Mouse (Mus musculus) c-Kit-positive CD71-positive TER-119-negative erythroid progenitor cells, embryonic 14.5 days (primary cell): ENCODE results near the gene Hoxc13.
A peak's percentile ranks its signal among the peaks of the same experiment; 100 is the strongest.

Source experiments
- DNase-seq: peaks from one replicate; pipeline ENCODE4 v3.0.0-alpha.2; 2013; ENCODE audit warnings: low read depth

The Hoxc13 gene

DNA sequence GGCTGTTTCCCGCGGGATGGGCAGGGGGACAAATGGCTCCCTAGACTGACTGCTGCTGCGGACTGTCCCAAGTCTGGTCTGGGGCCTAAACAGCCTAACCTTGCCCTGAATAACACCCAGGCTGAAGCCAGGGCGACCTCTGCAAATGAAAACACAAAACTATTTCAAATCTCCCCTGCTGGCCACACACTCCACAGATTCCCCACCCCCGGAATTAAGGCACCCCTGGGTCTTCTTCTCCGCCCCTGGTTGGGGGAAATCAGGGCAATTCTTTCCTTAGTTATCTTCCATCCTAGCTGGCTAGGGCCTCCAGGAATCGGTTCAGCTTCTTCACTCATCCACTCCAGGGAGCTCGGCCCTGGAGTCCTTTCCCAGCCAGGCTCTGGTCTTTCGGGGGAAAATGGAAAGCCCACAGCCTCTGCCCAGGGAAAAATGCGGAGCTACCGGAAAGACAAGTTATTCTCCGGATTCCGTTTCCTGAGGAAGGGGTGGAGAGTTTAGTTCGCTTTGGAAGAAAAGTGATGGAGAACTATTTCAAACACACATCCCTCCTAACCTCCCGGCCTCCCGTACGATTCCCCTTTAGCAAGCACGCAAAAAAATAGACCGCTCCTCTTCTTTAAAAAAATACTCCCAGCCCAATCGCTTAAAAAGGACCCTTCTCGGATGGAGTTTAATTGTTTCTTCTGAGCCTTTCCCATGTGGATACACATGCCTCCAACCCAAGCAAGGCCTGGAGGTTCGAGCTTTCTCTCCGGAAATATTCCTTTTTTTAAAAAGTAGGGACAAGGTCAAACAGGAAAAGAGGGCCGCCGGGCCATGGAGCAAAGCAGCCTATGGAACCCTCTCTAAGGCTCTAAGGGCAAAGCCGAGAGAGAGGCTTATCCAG is 44.3 kb downstream of the Hoxc13 start:
- DNase-seq, result no peak

DNA sequence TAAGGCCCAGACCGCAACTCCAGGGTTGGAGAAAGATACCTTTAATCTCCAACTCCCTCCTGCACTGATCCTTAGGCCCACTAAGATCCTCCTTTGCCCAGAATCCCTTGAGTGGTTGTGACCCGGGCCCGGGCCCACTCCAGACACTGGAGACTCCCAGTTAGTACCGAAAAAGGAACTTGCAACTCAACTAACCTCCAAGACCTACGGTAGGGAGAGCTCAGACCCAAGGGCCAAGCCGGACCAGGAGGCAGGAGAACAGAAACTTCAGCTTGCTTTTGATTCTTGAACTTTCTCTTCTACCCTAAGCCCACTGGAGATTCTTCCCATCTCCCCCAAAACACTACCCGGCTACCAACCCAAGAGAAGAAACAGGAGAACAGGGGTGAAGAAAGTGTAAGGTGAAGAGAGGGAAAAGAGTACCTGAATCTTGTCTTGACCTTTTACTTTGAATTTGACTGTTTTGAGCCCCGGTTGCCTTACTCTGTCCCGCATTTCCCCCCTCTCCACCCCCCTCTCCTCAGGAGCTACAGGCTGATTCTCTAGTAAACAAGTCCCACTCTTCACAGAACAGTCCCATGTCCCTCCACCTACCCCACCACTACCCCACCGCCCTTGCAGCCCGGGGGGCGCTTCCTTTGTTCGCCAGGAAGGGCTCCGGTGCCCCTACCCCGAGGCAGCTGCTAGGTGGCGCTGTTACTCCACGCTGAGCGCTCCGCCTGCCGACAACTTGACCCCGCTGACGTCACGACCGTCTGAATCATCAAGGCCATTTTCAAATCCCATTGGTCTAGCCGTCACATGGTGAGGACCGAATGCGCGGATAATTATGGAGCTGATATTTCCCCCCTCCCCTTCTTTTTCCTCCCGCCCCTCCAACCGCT is 45.2 kb downstream of the Hoxc13 start:
- DNase-seq, result peak; percentile 50

DNA sequence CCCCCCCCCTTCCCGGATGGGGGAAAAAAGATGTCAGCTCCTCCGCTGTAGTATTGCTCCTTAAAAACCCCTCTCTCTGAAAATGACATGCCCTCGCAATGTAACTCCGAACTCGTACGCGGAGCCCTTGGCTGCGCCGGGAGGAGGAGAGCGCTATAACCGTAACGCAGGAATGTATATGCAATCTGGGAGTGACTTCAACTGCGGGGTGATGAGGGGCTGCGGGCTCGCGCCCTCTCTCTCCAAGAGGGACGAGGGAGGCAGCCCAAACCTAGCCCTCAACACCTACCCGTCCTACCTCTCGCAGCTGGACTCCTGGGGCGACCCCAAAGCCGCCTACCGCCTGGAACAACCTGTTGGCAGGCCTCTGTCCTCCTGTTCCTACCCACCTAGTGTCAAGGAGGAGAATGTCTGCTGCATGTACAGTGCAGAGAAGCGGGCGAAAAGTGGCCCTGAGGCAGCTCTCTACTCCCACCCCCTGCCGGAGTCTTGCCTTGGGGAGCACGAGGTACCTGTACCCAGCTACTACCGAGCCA is 45.9 kb downstream of the Hoxc13 start, which contains the start of gene Hoxc10:
Hoxc10 (plus strand) TSS at position 21 of the 536 bp plus-strand sequence.
- no peak for DNase-seq

DNA sequence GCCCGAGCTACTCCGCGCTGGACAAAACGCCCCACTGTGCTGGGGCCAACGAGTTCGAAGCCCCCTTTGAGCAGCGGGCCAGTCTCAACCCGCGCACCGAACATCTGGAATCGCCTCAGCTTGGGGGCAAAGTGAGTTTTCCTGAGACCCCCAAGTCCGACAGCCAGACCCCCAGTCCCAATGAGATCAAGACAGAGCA is 46.3 kb downstream of the Hoxc13 start, which contains the start of gene Hoxc5:
Hoxc5 (plus strand) TSS at position 132 of the 199 bp plus-strand sequence.
- no peak for DNase-seq

DNA sequence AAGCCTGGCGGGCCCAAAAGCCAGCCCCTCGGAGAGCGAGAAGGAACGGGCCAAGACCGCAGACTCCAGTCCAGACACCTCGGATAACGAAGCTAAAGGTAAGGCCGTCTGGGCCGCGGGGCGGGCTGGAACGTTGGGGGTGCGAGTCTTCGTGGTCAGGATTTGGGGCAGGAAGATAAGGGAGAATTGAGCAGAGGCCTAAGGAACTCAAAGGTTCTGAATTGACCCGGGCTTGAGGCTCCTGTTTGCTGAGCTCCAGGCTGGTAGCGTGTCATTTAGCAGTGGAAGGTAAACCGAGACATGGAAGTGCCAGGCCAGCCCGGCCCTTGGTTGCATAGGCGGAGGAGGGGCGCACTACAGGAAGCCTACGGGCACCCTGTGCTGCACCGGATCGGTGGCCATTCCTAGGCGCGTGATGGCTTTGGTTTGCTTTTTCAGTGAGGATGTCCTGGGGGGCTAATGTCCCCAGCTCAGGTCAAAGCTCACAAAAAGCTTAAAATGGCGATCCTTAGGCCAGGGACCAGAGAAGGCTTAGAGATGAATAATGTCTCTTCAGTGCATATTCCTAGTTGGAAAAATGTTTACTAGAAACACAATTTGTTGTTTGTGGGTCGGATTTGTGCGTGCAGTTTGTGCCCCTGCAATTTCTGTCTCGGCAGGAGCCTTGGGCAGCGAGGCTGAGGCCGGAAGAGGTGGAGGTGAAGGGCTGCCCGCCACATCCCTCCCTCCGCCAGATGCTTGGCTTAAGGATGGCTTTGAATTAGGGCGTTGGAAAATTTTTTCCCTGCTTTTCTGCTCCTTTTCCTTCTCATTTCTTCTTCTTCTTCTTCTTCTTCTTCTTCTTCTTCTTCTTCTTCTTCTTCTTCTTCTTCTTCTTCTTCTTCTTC is 46.9 kb downstream of the Hoxc13 start:
- no peak for DNase-seq

DNA sequence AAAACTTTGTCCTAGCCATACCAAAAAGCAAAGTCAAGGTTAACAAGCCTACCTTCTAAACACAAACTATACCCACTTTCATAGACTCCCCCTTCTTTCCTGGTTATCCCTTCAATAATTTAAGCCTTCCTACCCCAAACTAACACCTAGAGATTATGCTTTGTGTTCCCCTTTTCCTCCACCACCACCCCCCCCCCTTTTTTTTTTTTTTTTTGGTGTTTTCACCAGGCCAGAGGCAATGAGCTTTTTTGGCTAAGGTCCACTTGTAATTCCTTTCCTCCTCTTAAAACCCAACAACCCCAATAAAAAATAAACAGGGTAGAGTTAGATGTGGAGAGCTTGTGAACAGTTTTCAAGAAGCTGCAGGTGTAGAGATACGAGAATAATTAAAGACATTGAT is 48.4 kb downstream of the Hoxc13 start:
- DNase-seq, result no peak

DNA sequence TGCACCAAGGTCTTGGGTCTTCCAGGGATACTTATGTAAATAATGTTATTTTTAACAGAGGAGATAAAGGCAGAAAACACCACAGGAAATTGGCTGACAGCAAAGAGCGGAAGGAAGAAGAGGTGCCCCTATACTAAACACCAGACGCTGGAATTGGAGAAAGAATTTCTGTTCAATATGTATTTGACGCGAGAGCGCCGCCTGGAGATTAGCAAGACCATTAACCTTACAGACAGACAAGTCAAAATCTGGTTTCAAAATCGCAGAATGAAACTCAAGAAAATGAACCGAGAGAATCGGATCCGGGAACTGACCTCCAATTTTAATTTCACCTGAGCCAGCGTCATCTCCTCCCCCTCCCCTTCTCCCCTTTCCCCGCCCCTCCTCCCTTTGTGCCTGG is 49.8 kb downstream of the Hoxc13 start:
- no peak for DNase-seq

DNA sequence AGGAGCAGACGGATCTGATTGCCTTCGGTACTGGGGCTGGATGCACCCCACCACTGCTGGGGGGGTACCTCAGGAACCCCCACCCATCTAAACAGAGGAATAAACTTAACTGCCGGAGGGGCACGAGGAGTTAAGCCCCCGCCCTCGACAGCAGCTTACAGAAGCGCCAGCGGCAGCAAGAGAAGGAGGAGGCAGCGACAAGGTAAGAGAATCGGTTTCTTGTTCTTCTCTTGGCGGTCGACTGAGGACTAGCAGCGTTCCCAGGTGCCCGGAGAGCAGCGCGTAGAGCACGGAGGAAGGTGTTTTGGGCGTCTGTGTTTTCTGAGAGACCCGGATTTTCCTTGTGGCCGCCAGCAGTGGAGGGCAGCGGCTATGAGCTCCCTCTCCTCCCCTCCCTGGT is 51.4 kb downstream of the Hoxc13 start:
- DNase-seq, result no peak

DNA sequence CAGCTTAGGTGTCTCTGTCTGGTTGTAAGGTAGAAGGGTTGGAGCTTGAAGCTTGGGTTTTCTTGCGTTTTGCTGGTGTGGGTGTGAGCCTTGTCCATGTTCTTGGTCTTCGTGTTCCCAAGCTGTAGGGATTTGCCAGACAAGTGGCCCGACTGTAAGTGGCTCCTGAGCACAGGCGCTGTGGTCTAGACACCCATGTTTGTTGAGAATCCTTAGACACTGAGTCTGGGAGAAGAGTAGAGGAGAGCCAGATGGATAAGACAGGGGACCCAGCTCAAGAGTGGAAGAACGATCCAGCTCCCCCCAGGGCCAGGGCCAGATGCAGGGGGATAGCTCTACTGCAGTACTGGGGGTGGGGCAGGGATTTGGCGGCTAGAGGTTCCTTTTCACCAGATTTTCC is 51.9 kb downstream of the Hoxc13 start:
- DNase-seq, result no peak

DNA sequence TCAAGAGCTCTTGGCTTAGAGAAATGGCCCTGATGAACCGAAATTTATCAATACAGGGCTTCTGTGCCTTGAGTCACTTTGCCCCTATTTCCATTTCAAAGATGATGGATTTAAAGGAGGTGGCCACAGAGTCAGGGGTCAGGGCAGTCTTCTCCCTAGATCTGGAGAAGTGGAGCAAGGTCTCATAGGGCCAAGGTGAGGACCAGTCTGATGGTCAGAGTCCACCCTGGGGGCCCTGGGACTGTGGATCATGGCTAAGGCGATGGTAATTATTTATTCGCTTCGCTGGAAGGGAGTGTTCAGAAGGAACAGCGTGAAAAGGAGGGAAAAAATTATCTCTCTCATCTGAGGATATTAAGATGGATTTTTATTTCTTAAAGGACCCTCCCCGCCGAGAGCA is 54.1 kb downstream of the Hoxc13 start:
- DNase-seq, result no peak

DNA sequence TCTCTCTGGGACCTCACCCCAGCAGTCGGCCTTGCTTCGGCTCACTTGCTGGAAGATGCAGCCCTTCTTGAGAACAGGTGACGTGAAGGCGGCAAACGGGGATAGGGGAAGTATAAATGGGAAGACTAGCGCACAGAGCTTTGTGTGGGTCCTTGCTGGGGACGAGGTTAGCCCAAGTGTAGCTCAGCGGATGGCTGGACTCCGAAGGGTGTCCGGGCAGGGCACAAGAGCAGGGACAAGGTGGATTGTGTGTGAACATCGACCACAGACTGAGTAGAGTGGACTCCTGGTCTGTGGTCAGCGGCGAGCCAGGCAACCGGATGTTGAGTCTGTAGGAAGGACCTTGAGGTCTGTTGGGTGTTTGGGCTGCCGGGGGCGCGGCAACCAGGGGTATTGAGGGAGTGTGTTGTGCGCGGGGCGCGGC is 54.8 kb downstream of the Hoxc13 start:
- no peak for DNase-seq

DNA sequence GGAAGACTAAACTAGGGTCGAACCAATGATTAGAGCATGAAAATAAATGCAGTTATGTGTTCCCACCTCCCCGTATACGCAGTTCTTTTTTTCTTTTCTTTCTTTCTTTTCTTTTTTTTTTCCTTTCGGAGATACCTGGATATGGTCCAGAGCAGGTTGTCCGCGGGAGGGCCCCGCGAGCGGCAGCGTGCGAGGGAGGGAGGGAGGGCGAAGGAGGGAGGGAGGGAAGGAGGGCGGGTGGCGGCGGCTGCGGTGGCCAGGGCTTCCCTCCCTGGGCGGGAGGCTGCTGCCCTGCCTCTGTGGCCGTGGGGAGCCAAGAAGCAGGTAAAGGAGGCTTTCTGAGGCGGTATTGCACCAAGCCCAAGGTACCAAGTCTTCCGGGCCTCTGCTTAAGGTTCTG is 55.3 kb downstream of the Hoxc13 start, which contains the start of gene Hoxc9:
Hoxc9 (plus strand) TSS at position 269 of the 400 bp plus-strand sequence.
- no peak for DNase-seq

DNA sequence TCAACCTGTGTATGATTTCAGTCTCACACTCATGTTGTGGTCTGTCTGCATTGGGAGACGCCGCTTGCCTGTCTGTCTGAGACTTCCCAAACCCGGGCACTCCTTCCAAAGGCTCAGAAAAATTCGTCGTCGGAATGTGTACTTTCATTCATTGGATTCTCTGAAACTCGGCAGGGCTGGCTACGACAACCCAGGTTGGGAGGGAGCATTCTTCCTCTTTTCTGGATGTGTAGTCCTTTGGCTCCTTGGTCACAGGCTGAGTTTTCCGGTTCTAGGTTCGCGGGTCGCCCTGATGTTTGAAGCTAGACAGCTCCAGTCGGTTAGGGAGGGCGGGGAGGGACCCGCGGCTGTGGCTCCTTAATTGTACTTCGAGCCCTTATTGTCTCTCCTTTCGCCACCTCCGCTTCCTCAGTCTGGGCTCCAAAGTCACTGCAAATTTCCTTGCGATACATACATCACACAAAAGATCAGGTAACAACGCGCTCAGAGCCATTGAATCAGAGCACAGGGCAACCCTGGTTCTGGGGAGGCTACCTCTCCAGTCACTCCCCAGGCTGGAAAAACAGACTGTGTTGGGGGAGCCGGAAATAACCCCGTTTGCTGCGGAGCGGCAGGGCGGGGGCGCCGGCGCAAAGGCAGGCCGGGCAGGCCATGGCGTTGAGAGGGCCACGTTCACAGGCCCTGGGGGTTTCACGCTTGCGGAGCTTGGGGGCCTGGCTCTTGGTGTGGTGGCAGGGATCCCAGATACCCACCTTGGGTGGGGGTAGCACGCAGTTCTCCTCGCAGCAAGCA is 55.9 kb downstream of the Hoxc13 start:
- no peak for DNase-seq

DNA sequence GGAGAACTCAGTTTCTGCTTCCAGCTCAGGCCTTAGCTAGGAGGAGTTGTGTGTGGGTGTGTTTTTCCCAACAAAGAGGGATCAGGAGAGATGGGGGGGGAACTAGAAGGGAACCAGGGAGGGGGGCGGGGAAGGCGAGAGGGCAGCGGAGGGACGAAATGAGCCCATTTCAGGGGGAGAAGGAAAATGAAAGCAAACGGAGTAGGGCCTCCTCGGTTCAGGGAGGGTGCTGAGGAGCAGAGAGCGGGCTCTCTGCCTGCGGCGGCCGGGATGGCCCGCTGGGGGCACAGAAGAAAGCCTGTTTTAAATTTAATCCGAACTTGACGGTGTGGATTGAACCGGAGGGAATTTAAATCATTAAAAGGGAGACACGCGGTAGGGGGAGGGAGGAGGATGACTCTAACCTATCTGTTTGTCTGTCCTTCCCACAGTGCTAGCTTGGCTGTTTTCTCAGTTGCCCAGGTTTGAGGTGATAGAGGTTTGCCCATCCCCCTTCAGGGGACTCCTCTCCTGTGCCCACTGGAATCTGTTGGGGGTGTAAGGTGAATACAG is 56.6 kb downstream of the Hoxc13 start:
- DNase-seq, result no peak
